Mouse (Mus musculus) thymus, adult 2 months (tissue): Measurements from ENCODE around the gene Sec14l3.

ENCODE experiments used
- CTCF ChIP-seq: fragments of 200-500 bp; IDR thresholded peaks from 2 replicates; pipeline ENCODE4 v1.5.1; 2012; ENCODE audit warnings: mild to moderate bottlenecking, control low read depth, low read length, moderate library complexity, borderline replicate concordance; ENCODE audit not compliant: control insufficient read depth, poor library complexity, insufficient read depth; ENCODE audit errors: extremely low read depth
- POLR2A ChIP-seq: fragments of 200-500 bp; IDR thresholded peaks from 2 replicates; pipeline ENCODE4 v1.6.1; 2012; ENCODE audit warnings: mild to moderate bottlenecking, low read length, control low read depth, moderate library complexity; ENCODE audit not compliant: control insufficient read depth, poor library complexity, insufficient read depth; ENCODE audit errors: extremely low read depth

- TF ChIP-seq CTCF (no peak), POLR2A (no peak)
Measured at GRCm38 (mm10) chr11:4062981-4063380, 1.7 kb upstream of the Sec14l3 start.
